Mouse (Mus musculus): Measurements from ENCODE around the gene Bcl11a.

GRCm38 (mm10) chr11:24177458-24177857 lies 99.6 kb downstream of the Bcl11a start:
- TF ChIP-seq CTCF (IDR thresholded peaks at IDR 0.05; ENCODE audit: insufficient read depth, low read depth, low read length), result no peak
- no peak for TF ChIP-seq POLR2A (IDR thresholded peaks at IDR 0.05; ENCODE audit: insufficient read depth, low read depth, low read length)
